Mouse (Mus musculus) olfactory bulb, adult 2 months (tissue): ENCODE data around the gene Pfn1. TPM values are rescaled to one million over a fixed set of nuclear protein-coding genes. Genes with fewer than 3 reads are reported as not detected.

Experiments
- H3K27ac ChIP-seq: fragments of 200-500 bp; 2 replicates; pipeline ENCODE4 v1.5.1; 2012; ENCODE audit warnings: low read depth, low read length; ENCODE audit not compliant: insufficient read depth
- H3K4me1 ChIP-seq: fragments of 200-500 bp; 2 replicates; pipeline ENCODE4 v1.6.1; 2012; ENCODE audit warnings: low read length; ENCODE audit not compliant: control insufficient read depth, insufficient read depth
- H3K4me3 ChIP-seq: fragments of 200-500 bp; 2 replicates; pipeline ENCODE4 v1.5.1; 2012; ENCODE audit warnings: mild to moderate bottlenecking, low read depth, low read length, moderate library complexity; ENCODE audit not compliant: insufficient read depth
- CTCF ChIP-seq: fragments of 200-500 bp; IDR thresholded peaks from 2 replicates; pipeline ENCODE4 v1.5.1; 2012; ENCODE audit warnings: low read depth, mild to moderate bottlenecking, low read length, moderate library complexity; ENCODE audit not compliant: insufficient read depth
- POLR2A ChIP-seq: fragments of 200-500 bp; IDR thresholded peaks from 2 replicates; pipeline ENCODE4 v1.6.1; 2012; ENCODE audit warnings: mild to moderate bottlenecking, low read depth, low read length, moderate library complexity; ENCODE audit not compliant: insufficient read depth
- WGBS: fragments of 180-500 bp; shearing (Covaris S2); methylation state at CpG from one replicate; pipeline ENCODE4 v1.1.7; 2018; 5-methylcytosine and 5-hydroxymethylcytosine counted together
- polyA plus RNA-seq: library from polyadenylated mRNA; stranded (reverse); fragments of >200 nt; gene quantifications from 2 replicates; pipeline ENCODE4 v1.2.4, GENCODE M21; 2012; ENCODE audit warnings: low replicate concordance; ENCODE audit not compliant: missing spikeins, insufficient read depth, insufficient read length

Gene Pfn1
- polyA plus RNA-seq, 1 experiment = 496 TPM

DNA sequence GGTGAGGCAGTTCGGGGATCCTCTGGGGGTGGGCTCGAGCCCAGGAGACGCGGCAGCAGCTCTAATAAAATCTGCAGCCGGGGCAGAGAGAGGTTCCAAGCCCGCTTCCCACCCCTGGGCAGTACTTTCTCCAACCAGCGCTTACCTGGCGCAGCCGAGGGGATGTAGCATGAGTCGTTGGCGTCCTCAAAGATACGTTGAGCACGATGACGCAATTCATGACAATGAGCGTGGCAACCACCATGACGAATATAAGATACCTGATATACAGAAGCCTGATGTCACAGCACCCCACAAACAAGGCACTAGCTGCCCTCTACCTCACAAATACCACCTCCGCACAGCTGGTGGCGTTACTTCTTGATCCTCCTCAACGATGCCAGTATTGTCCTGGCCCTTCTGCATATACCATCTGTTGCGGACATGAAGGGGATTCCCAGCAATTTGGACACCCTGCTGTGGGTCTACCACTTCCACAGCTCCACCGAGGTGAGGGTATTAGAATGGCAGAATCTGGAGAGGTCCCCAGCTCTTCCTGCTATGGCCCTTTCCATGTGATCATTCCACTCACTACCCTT lies 38.8 kb downstream of the Pfn1 start, which contains the start of gene 4930544D05Rik:
Gene 4930544D05Rik (plus strand): TSS at position 333 of the 578 bp plus-strand sequence.
- TF ChIP-seq POLR2A (no peak), CTCF (no peak)
- Histone ChIP-seq H3K4me3 (peak within 1 kb of the TSS; percentile 7; the same call in 1 of the 2 replicates), H3K4me1 (peaks cover 11% of the 10 kb centered on the region), H3K27ac (no peak within 1 kb of the TSS)
- WGBS = 35% methylated on average over 21 of the region's 21 CpGs

DNA sequence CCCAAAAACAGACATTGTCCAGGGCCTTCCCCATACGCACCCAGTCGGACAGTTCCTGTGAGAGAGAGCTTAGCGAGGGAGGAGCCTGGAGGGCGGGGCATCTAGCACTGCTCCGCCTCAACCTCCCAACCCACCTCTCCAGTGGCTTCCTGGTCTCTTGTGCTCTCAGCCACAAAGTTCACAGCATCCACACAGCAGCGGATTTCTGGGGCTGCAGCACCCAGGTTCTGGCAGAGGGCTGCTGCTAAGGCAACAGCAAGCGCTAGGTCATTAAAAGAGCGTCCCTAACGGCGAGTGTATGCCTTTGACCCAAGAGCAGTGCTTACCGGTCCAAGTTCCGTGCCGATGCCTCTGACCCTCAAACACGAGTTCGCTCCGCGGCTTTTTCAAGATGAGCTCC lies 39.4 kb downstream of the Pfn1 start:
- H3K4me3 ChIP-seq = peak overlapping the region; percentile 7; the same call in 1 of the 2 replicates
- peaks cover 11% of the 10 kb centered on the region for H3K4me1 ChIP-seq
- TF ChIP-seq POLR2A (no peak; the same call in 1 of the 2 replicates), CTCF (no peak)
- H3K27ac ChIP-seq = no peak overlapping the region
- WGBS = 13% methylated on average over 17 of the region's 17 CpGs

DNA sequence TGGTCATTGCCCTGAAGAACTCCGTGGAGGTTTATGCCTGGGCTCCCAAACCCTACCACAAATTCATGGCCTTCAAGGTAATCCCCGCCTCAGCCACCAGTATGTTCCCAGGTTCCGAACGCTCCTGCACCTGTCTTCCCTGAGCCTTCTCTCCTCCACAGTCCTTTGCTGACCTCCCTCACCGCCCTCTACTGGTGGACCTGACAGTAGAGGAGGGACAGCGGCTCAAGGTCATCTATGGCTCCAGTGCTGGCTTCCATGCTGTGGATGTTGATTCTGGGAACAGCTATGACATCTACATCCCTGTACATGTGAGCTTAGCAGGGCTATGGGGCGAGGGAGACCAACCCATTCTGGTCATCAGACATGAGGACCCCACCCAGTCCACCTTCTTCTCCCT lies 41.9 kb downstream of the Pfn1 start:
- TF ChIP-seq CTCF (no peak), POLR2A (no peak)
- WGBS = 77% methylated on average over 7 of the region's 7 CpGs
- H3K27ac ChIP-seq = no peak overlapping the region
- H3K4me1 ChIP-seq = peaks cover 11% of the 10 kb centered on the region
- no peak overlapping the region for H3K4me3 ChIP-seq

- WGBS = 77% methylated on average over 4 of the region's 4 CpGs
- no peak for TF ChIP-seq CTCF
- peaks cover 17% of the 10 kb centered on the region for H3K4me1 ChIP-seq
- no peak overlapping the region for H3K27ac ChIP-seq
- no peak overlapping the region for H3K4me3 ChIP-seq
Measured at GRCm38 (mm10) chr11:70610752-70611151, 43.7 kb downstream of the Pfn1 start.

- TF ChIP-seq CTCF (no peak), POLR2A (no peak)
- Histone ChIP-seq H3K4me1 (peaks cover 11% of the 10 kb centered on the region), H3K27ac (no peak overlapping the region), H3K4me3 (no peak overlapping the region)
- WGBS = 87% methylated on average over 26 of the region's 26 CpGs
Measured at GRCm38 (mm10) chr11:70608381-70609066, 45.9 kb downstream of the Pfn1 start.

DNA sequence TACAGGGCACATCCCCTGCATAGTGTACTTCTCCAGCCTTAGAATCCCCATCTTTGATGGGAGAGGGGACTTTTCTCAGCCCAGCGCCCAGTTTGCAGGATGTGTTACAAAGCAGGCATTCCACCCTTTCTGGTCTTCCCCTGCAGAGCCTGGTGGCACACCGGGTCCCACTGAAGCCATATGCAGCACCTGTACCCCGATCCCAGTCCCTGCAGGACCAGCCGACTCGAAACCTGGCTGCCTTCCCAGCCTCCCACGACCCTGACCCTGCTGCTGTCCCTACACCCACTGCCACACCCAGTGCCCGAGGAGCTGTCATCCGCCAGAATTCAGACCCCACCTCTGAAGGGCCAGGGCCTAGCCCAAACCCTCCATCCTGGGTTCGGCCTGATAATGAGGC lies 46.8 kb downstream of the Pfn1 start:
- H3K4me3 ChIP-seq = no peak overlapping the region
- H3K27ac ChIP-seq = no peak overlapping the region
- H3K4me1 ChIP-seq = peaks cover 11% of the 10 kb centered on the region
- WGBS = 90% methylated on average over 9 of the region's 9 CpGs
- TF ChIP-seq POLR2A = no peak
- TF ChIP-seq CTCF = no peak

- Histone ChIP-seq H3K27ac (no peak overlapping the region), H3K4me3 (no peak overlapping the region), H3K4me1 (peaks cover 11% of the 10 kb centered on the region)
- 63% methylated on average over 12 of the region's 12 CpGs for WGBS
- no peak for TF ChIP-seq CTCF
Measured at GRCm38 (mm10) chr11:70606717-70607116, 47.7 kb downstream of the Pfn1 start.

- Histone ChIP-seq H3K4me3 (no peak overlapping the region), H3K27ac (no peak overlapping the region), H3K4me1 (peaks cover 11% of the 10 kb centered on the region)
- whole genome bisulfite sequencing = 29% methylated on average over 14 of the region's 14 CpGs
- TF ChIP-seq CTCF (peak; percentile 42; the same call in 1 of the 2 replicates), POLR2A (no peak)
Measured at GRCm38 (mm10) chr11:70605024-70605566, 49.3 kb downstream of the Pfn1 start.

Other genes with a start within 250 kb of the Pfn1 start
- not detected in 2 replicates for gene Pelp1, start 244.6 kb downstream of the Pfn1 start, polyA plus RNA-seq
- gene Arrb2, start 222.0 kb downstream of the Pfn1 start, polyA plus RNA-seq = not detected in 2 replicates
- gene Med11, start 202.7 kb downstream of the Pfn1 start, polyA plus RNA-seq = not detected in 2 replicates
- not detected in 2 replicates for gene Zmynd15, start 195.2 kb downstream of the Pfn1 start, polyA plus RNA-seq
- not detected in 2 replicates for gene Cxcl16, start 194.7 kb downstream of the Pfn1 start, polyA plus RNA-seq
- not detected in 2 replicates for gene Tm4sf5, start 149.4 kb downstream of the Pfn1 start, polyA plus RNA-seq
- gene Vmo1, start 140.0 kb downstream of the Pfn1 start, polyA plus RNA-seq = not detected in 2 replicates
- gene Gltpd2, start 135.4 kb downstream of the Pfn1 start, polyA plus RNA-seq = not detected in 2 replicates
- not detected in 2 replicates for gene Psmb6, start 129.3 kb downstream of the Pfn1 start, polyA plus RNA-seq
- gene Gm40193, start 121.7 kb downstream of the Pfn1 start, polyA plus RNA-seq = not detected in 2 replicates
- not detected in 2 replicates for gene Pld2, start 114.6 kb downstream of the Pfn1 start, polyA plus RNA-seq
- gene Mink1, start 91.8 kb downstream of the Pfn1 start, polyA plus RNA-seq = 190 TPM in 1 of 2 replicates, not detected in the other
- not detected in 2 replicates for gene 4930544D05Rik, start 38.8 kb downstream of the Pfn1 start, polyA plus RNA-seq
- gene Chrne, start 35.4 kb downstream of the Pfn1 start, polyA plus RNA-seq = not detected in 2 replicates
- not detected in 2 replicates for gene Gp1ba, start 15.5 kb downstream of the Pfn1 start, polyA plus RNA-seq
- not detected in 2 replicates for gene Rnf167, start 7.4 kb downstream of the Pfn1 start, polyA plus RNA-seq
- not detected in 2 replicates for gene Slc25a11, start 7.2 kb downstream of the Pfn1 start, polyA plus RNA-seq
- gene Eno3, start 2.6 kb upstream of the Pfn1 start, polyA plus RNA-seq = not detected in 2 replicates
- gene Spag7, start 14.8 kb upstream of the Pfn1 start, polyA plus RNA-seq = not detected in 2 replicates
- not detected in 2 replicates for gene Camta2, start 33.5 kb upstream of the Pfn1 start, polyA plus RNA-seq
- gene Inca1, start 45.5 kb upstream of the Pfn1 start, polyA plus RNA-seq = not detected in 2 replicates
- gene Kif1c, start 45.9 kb upstream of the Pfn1 start, polyA plus RNA-seq = not detected in 2 replicates
- gene Zfp3, start 109.6 kb upstream of the Pfn1 start, polyA plus RNA-seq = not detected in 2 replicates
- not detected in 2 replicates for gene Scimp, start 157.9 kb upstream of the Pfn1 start, polyA plus RNA-seq
- gene Rabep1, start 190.1 kb upstream of the Pfn1 start, polyA plus RNA-seq = not detected in 2 replicates